Mouse (Mus musculus) forebrain, embryonic 13.5 days (tissue): ENCODE data around the gene Zc2hc1b. TPM values are rescaled to one million over a fixed set of nuclear protein-coding genes. Genes with fewer than 3 reads are reported as not detected.
"Not testable (repeated sequence)": the region's sequence is repeated elsewhere in the genome, so short reads cannot be mapped to it uniquely, and the experiment has no call there.

ENCODE experiments used
- ATAC-seq: fragments of 200-750 bp; cut with Nextera tagmentation; 2 replicates; pipeline ENCODE4 v1.8.0; 2017
- H3K27ac ChIP-seq: fragments of 300-500 bp; sonication (generic); 2 replicates; pipeline ENCODE4 v1.5.1; 2015; ENCODE audit warnings: inconsistent platforms, mild to moderate bottlenecking, moderate library complexity
- H3K27me3 ChIP-seq: fragments of 300-500 bp; sonication (generic); 2 replicates; pipeline ENCODE4 v1.6.1; 2015; ENCODE audit warnings: mild to moderate bottlenecking, inconsistent platforms
- H3K36me3 ChIP-seq: fragments of 300-500 bp; sonication (generic); 2 replicates; pipeline ENCODE4 v1.6.1; 2015; ENCODE audit warnings: mild to moderate bottlenecking, inconsistent platforms; ENCODE audit not compliant: poor library complexity, severe bottlenecking
- H3K4me1 ChIP-seq: fragments of 300-500 bp; sonication (generic); 2 replicates; pipeline ENCODE4 v1.6.1; 2015; ENCODE audit warnings: inconsistent platforms
- H3K4me2 ChIP-seq: fragments of 300-500 bp; sonication (generic); 2 replicates; pipeline ENCODE4 v1.6.1; 2015; ENCODE audit warnings: inconsistent platforms, mild to moderate bottlenecking, moderate library complexity
- H3K4me3 ChIP-seq: fragments of 300-500 bp; sonication (generic); 2 replicates; pipeline ENCODE4 v1.5.1; 2015; ENCODE audit warnings: mild to moderate bottlenecking, inconsistent platforms
- H3K9ac ChIP-seq: fragments of 300-500 bp; sonication (generic); 2 replicates; pipeline ENCODE4 v1.6.1; 2015; ENCODE audit warnings: mild to moderate bottlenecking, inconsistent platforms
- H3K9me3 ChIP-seq: fragments of 300-500 bp; sonication (generic); replicated peaks from 2 replicates; pipeline ENCODE4 v1.6.1; 2016; ENCODE audit warnings: inconsistent platforms
- WGBS: fragments of 180-500 bp; shearing (Covaris S2); methylation state at CpG from one replicate; pipeline ENCODE4 v1.1.7; 2015; 5-methylcytosine and 5-hydroxymethylcytosine counted together
- polyA plus RNA-seq: library from polyadenylated mRNA; unstranded; fragments of >200 nt; fragmentation: Nextera tagmentation; extraction: Ambion mirVana; gene quantifications from 2 replicates; pipeline ENCODE4 v1.2.1, GENCODE M21; 2015

Gene Zc2hc1b
- polyA plus RNA-seq, 1 experiment from 2014 or later: not detected

DNA sequence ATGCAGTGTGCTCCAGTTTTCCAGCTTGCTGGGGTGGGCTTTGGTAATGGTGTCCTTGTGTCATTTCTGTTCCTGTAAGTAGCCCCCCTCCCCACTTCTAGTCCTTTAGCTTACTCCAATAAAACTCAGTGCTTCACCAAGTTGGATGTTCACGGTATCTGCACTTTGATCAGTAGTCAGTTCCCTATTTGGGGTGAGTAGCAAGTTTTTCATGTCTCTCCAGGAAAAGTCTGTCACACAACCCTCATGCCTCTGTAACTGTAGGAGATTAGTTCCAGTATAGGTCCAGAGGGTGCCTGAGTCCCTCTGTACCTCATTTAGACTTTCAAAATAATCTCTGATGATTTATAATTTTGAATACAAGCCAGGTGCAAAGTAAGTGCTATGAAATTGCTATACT is 21.4 kb upstream of the Zc2hc1b start:
- Histone ChIP-seq H3K36me3 (no peaks in the 10 kb centered on the region), H3K4me3 (no peak overlapping the region), H3K9me3 (no peaks in the 10 kb centered on the region), H3K27ac (no peak overlapping the region), H3K4me2 (no peak overlapping the region), H3K27me3 (no peaks in the 10 kb centered on the region), H3K9ac (no peak overlapping the region), H3K4me1 (no peaks in the 10 kb centered on the region)
- ATAC-seq: no peak
- WGBS: 90% methylated on average over 1 of the region's 1 CpGs

DNA sequence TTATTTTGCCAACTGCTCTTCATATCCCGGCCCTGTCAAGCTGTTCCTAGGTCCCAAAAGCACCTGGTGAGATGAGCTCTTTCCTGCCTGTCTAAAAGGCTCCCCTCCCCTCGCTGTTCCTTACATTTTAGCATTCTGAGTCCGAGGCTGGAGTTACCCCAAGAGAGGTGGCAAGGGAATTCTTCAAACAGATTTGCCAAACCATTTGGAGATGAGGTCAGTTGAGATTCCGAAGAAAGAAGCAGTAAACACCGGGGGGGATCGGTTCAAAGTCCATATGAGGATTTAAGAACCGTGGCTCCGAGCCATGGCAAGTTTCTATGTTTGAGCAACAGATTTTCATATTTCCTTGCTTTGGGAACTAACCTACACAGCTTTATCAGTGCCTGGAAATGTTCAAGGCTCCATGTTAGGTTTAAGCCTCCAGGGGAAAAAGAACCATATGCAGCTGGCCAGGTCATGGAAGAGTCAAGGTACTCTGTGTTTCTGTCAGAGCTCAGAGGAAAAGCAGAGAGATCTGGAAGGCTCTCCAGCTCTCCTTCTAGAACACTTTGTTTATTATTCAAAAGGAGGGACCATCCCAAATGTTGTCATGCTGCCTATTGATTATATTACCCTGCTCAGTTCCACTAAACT is 19.2 kb upstream of the Zc2hc1b start:
- WGBS: 87% methylated on average over 8 of the region's 8 CpGs
- ATAC-seq: no peak

DNA sequence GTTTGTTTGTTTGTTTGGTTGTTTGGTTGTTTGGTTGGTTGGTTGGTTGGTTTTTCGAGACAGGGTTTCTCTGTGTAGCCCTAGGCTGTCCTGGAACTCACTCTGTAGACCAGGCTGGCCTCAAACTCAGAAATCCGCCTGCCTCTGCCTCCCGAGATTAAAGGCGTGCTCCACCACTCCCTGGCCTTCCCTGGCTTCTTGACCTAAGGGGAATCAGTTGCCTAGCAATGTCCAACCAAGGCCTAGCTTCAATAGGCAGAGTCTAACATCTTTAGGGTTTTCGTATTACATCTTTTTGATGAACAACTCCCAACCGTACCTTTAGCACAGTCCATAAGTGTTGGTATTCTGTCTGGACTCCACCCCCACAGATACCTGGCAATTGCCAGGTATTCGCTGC is 15.7 kb upstream of the Zc2hc1b start:
- H3K9me3 ChIP-seq, H3K9ac ChIP-seq, H3K4me1 ChIP-seq, H3K27ac ChIP-seq, H3K27me3 ChIP-seq: not testable (repeated sequence)
- 82% methylated on average over 7 of the region's 7 CpGs for WGBS
- H3K4me3 ChIP-seq: peak overlapping the region; percentile 84
- H3K36me3 ChIP-seq: peaks cover 21% of the 10 kb centered on the region
- ATAC-seq: peak; percentile 25
- peak overlapping the region; percentile 67 for H3K4me2 ChIP-seq

More for the DNA sequence above, 19.2 kb upstream of the Zc2hc1b start:
- no peaks in the 10 kb centered on the region for H3K36me3 ChIP-seq
- H3K27ac ChIP-seq: no peak overlapping the region
- no peaks in the 10 kb centered on the region for H3K9me3 ChIP-seq
- H3K4me1 ChIP-seq: peaks cover 5% of the 10 kb centered on the region
- no peaks in the 10 kb centered on the region for H3K27me3 ChIP-seq
- H3K4me3 ChIP-seq: no peak overlapping the region
- H3K4me2 ChIP-seq: no peak overlapping the region
- H3K9ac ChIP-seq: no peak overlapping the region

DNA sequence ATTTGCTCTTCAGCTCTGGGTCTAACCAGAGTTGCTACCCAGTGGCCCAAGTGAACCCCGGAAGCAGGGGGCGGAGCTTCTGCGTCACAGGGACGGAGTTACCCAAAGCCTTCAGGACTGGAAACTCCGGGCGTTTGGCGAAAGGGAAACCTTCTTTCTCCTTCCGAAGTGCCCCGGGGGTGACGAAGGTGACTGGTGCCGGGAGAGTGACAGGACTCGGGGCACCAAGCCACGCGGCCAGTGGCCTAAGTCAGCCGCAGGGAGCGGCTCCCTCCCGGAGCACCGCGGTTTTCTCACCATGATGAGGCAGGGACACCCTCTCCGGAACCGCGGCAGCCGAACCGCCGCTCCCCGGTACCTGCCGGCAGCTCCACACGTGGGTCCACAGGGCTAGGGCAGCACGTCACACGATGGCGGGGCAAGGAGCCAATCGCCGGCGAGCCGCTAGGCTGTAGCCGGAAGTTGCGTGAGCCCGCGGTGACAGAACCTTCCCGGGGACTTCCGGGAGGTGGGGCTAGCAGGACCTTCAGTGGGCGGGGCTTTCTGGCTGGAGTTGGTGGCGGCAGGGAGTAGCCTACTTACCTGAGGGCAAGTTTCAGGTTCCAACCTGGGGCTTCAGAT is 15.0 kb upstream of the Zc2hc1b start, which contains the start of gene Ltv1:
Ltv1 (minus strand) TSS at position 438 of the 621 bp plus-strand sequence.
- under 1% methylated on average over 43 of the region's 43 CpGs for WGBS
- Histone ChIP-seq H3K4me2 (peak within 1 kb of the TSS; percentile 67), H3K9ac (peak within 1 kb of the TSS; percentile 79), H3K36me3 (peaks cover 26% of the 10 kb centered on the region), H3K4me3 (peak within 1 kb of the TSS; percentile 84), H3K9me3 (no peaks in the 10 kb centered on the region), H3K4me1 (peaks cover 7% of the 10 kb centered on the region), H3K27me3 (no peaks in the 10 kb centered on the region), H3K27ac (0 out of 2 replicates have a peak within 1 kb of the TSS, but pooled peaks have one; percentile 22)
- peak; percentile 100 for ATAC-seq

DNA sequence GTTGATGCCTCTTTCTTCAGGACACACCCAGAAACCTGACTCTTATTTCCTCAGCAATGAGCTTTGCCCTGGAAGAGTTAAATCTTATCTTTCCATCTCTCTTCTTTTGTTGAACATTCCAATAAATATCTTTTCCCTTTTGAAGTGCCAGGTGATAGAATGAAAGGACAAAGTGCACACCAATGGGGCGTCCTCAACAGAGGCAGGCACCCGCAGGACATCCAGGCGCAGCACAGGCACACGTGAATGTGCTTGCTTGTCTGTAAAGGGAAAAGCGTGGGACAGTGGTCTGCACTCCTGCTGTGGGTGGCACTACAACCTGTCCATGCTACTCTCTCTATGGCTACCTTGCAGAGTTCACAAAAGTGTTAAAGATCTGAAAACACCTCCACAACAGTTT is 12.1 kb upstream of the Zc2hc1b start:
- Histone ChIP-seq H3K4me1 (peaks cover 7% of the 10 kb centered on the region), H3K4me2 (no peak overlapping the region), H3K27me3 (no peaks in the 10 kb centered on the region), H3K36me3 (peaks cover 50% of the 10 kb centered on the region), H3K9ac (no peak overlapping the region), H3K27ac (no peak overlapping the region), H3K4me3 (no peak overlapping the region), H3K9me3 (no peaks in the 10 kb centered on the region)
- 91% methylated on average over 5 of the region's 5 CpGs for WGBS
- no peak for ATAC-seq

DNA sequence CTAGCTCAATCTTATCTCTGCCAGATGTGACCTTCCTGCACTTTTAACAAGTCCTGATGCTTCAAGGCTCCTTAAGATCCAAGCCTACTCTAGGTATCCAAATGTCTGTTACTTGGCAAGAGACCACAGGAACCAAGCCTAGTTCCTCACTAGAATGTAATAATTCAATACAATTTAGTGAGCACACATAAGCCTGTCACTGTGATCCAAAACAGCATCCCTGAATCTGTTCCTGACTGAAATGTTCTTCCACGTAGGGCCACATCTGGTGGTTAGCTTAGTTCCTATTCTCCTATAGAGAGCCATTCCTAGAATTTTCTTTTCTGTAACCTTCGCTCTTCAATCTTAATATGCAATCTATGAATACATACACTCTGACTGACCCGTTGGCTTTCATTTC is 8.9 kb upstream of the Zc2hc1b start:
- Histone ChIP-seq H3K4me3 (no peak overlapping the region), H3K27ac (no peak overlapping the region), H3K9ac (no peak overlapping the region), H3K4me1 (no peaks in the 10 kb centered on the region), H3K9me3 (no peaks in the 10 kb centered on the region), H3K4me2 (no peak overlapping the region), H3K36me3 (peaks cover 76% of the 10 kb centered on the region), H3K27me3 (no peaks in the 10 kb centered on the region)
- ATAC-seq: no peak
- WGBS: 95% methylated on average over 3 of the region's 3 CpGs

DNA sequence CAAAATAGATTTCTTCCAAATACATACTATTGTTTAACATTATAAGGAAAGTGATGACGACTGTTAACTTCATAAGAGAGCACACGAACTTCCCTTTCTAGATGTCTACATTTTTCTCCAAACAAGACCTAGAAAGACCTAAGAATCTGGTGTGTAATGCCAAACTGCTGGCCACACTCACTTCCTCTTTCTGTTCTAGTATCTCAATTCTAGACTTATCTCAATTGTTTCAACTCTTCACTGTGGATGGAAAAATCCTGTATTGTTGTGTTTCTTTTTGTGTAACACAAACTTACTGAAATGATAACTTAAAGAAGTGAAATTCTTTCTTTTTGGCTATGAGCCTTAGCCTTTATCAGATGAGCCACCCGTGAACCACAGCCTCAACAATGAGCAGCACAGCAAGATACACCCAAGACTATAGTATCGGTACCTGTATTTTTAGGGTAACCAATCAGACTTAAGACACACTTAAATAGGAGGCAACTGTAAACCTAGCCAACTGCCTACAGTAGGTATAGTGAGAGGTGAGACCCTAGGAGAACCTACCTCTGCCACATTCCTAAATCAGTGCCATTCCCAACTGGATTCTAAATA is 6.4 kb upstream of the Zc2hc1b start:
- no peak overlapping the region for H3K27ac ChIP-seq
- no peak for ATAC-seq
- no peaks in the 10 kb centered on the region for H3K9me3 ChIP-seq
- H3K9ac ChIP-seq: no peak overlapping the region
- no peak overlapping the region for H3K4me3 ChIP-seq
- peaks cover 86% of the 10 kb centered on the region for H3K36me3 ChIP-seq
- no peak overlapping the region for H3K4me2 ChIP-seq
- 95% methylated on average over 4 of the region's 4 CpGs for WGBS
- H3K4me1 ChIP-seq: no peaks in the 10 kb centered on the region
- H3K27me3 ChIP-seq: no peaks in the 10 kb centered on the region

DNA sequence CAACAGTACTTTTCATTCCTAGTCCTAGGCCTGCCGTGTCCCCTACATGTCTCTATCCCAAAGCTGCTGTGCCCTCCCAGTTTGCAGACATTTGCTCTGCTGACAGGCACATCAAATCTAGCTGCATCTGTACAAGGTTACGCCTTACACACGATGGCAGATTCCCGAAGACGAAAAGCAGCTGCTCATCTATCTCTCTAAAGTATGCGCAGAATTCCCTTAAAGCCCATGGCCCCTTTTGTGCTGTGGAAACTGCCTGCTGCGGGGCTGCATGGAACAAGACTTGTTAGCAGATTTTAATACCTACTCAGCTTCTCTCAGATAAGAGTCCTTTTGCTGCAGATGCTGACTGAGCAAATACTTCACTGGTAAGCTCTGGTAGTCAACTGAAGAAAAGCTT is 2.4 kb upstream of the Zc2hc1b start:
- Histone ChIP-seq H3K27ac (no peak overlapping the region), H3K9ac (no peak overlapping the region), H3K4me3 (no peak overlapping the region), H3K9me3 (no peaks in the 10 kb centered on the region), H3K4me2 (no peak overlapping the region), H3K36me3 (peaks cover 88% of the 10 kb centered on the region), H3K4me1 (no peaks in the 10 kb centered on the region), H3K27me3 (no peaks in the 10 kb centered on the region)
- no peak for ATAC-seq
- WGBS: 95% methylated on average over 7 of the region's 7 CpGs

DNA sequence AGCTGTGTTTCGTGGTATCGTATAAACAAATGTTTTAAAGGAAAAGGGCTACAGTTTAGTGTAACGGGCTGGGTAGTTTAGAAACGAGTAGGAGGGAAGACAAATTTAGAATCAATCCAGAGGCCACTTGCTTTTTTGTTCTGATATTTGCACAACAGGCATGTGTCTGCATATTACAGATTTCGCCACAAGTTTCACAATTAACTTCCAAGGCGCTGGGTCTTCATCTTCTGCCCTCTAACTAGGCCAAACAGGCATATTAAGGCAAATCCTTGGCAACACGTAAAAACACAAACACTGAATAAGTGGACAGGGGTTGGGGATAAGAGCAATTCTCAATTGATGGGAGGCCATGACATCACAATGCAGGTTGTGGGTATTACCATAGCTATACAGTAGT is 2.0 kb downstream of the Zc2hc1b start:
- ATAC-seq: no peak
- H3K9ac ChIP-seq: no peak overlapping the region
- WGBS: 93% methylated on average over 7 of the region's 7 CpGs

DNA sequence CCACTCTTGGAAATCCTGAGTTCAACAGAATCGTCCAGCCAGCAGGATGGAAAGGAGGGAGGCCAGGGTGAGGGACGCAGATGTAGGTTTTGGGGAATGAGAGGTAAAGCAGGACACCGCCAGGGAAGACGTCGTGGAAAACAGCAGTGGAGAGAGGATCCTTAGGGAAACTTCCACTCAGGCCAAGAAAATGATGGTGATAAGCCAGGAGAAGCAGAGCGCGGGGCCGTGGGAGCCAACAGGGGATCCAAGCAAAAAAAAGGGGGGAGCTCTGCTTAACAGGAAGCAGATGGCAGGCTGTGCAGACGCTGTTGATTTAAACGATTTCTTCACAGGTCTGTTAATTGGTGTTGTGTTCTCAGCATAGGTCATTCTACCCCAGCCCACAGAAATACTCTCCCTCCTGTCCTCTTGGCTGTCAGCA is 5.0 kb downstream of the Zc2hc1b start:
- H3K9ac ChIP-seq: no peak overlapping the region
- 62% methylated on average over 10 of the region's 10 CpGs for WGBS
- no peaks in the 10 kb centered on the region for H3K9me3 ChIP-seq
- peaks cover 22% of the 10 kb centered on the region for H3K4me1 ChIP-seq
- no peak overlapping the region for H3K4me2 ChIP-seq
- 0 out of 2 replicates have a peak overlapping the region, but pooled peaks have one; percentile 2 for H3K27ac ChIP-seq
- no peak overlapping the region for H3K4me3 ChIP-seq
- peaks cover 20% of the 10 kb centered on the region for H3K36me3 ChIP-seq
- no peaks in the 10 kb centered on the region for H3K27me3 ChIP-seq
- ATAC-seq: peak; percentile 75

More for the DNA sequence above, 2.0 kb downstream of the Zc2hc1b start:
- no peak overlapping the region for H3K27ac ChIP-seq
- peaks cover 50% of the 10 kb centered on the region for H3K36me3 ChIP-seq
- H3K9me3 ChIP-seq: no peaks in the 10 kb centered on the region
- H3K4me3 ChIP-seq: no peak overlapping the region
- H3K27me3 ChIP-seq: no peaks in the 10 kb centered on the region
- no peak overlapping the region for H3K4me2 ChIP-seq
- peaks cover 19% of the 10 kb centered on the region for H3K4me1 ChIP-seq

DNA sequence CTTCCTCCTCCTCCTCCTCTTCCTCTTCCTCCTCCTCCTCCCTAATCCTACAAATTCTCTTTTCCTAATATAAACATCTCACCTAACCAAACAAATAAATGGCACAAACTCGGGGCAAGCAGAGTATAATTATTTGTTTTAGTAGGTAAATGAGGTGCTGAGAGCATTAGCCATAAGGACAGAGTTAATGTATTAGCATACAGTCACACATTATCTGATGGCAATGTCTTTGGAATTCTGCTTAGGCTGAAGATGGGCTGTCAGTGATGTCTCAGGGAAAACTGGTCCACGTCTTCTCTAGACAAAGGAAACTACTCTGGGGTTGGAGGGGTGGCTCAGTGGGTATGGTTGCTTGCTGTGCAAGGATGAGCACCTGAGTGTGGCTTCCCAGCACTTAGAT is 6.4 kb downstream of the Zc2hc1b start:
- 66% methylated on average over 2 of the region's 2 CpGs for WGBS
- Histone ChIP-seq H3K27me3 (no peaks in the 10 kb centered on the region), H3K9ac (no peak overlapping the region), H3K27ac (peak overlapping the region; percentile 65), H3K4me3 (no peak overlapping the region), H3K9me3 (no peaks in the 10 kb centered on the region), H3K4me1 (peaks cover 22% of the 10 kb centered on the region), H3K4me2 (no peak overlapping the region), H3K36me3 (peaks cover 7% of the 10 kb centered on the region; the same call in 1 of the 2 replicates)
- 0 out of 2 replicates have a peak, but pooled peaks have one; percentile 9 for ATAC-seq

DNA sequence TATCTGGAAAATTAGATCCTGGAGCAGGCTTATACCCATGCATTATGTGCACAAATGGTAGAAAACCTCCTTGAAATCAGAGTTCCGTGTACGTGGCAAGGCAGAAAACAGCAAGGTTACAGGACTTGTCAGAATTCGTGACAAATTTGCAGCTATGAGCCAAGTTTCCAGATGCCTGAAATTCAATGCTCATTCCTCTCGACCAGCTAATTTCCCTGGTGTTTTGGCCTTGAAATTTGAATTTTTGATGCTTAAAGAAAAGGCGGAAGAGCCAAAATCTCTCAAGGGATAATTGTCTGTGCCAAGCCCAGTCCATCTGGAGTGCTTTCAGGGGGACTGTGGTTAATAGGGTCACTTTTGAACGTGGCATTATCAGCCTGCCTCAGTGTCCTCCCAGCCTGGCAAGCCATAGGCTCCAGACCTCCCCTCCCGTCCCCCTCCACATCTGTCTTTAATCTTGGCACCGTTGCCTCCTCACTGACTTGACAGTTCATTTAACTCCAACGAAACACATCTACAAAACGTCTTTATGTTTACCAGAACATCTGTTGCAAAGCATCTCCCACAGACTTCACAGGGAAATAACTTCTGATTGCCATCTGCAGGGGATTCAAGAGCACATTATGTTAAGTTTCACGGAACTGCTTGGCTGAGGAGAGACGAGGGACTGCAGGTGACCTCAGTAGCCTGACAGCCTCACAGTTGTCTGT is 6.9 kb downstream of the Zc2hc1b start:
- Histone ChIP-seq H3K4me1 (peaks cover 22% of the 10 kb centered on the region), H3K36me3 (0 out of 2 replicates have a peak, but pooled peaks cover 3% of the 10 kb centered on the region), H3K27ac (peak overlapping the region; percentile 65), H3K4me3 (no peak overlapping the region), H3K9me3 (no peaks in the 10 kb centered on the region), H3K4me2 (no peak overlapping the region), H3K9ac (no peak overlapping the region), H3K27me3 (no peaks in the 10 kb centered on the region)
- 44% methylated on average over 12 of the region's 12 CpGs for WGBS
- ATAC-seq: peak; percentile 77
